Mouse (Mus musculus) intestine, postnatal 0 days (tissue): ENCODE results near the gene Dazap1. TPM values are rescaled to one million over a fixed set of nuclear protein-coding genes. Genes with fewer than 3 reads are reported as not detected.

Source experiments
- ATAC-seq: fragments of 200-750 bp; cut with Nextera tagmentation; 2 replicates; pipeline ENCODE4 v1.8.0; 2017; ENCODE audit warnings: mild to moderate bottlenecking, moderate TSS enrichment, moderate library complexity
- H3K27ac ChIP-seq: fragments of 300-500 bp; sonication (generic); 2 replicates; pipeline ENCODE4 v1.5.1; 2014; ENCODE audit warnings: mild to moderate bottlenecking, low read depth, low read length, moderate library complexity
- H3K27me3 ChIP-seq: fragments of 300-500 bp; sonication (generic); replicated peaks from 2 replicates; pipeline ENCODE4 v1.6.1; 2014; ENCODE audit warnings: low read length, mixed read lengths; ENCODE audit not compliant: control insufficient read depth, insufficient read depth
- H3K36me3 ChIP-seq: fragments of 300-500 bp; sonication (generic); 2 replicates; pipeline ENCODE4 v1.6.1; 2014; ENCODE audit warnings: mild to moderate bottlenecking, moderate library complexity; ENCODE audit not compliant: control insufficient read depth, insufficient read depth
- H3K4me1 ChIP-seq: fragments of 300-500 bp; sonication (generic); replicated peaks from 2 replicates; pipeline ENCODE4 v1.6.1; 2014; ENCODE audit warnings: antibody characterized with exemption, low read length, mixed read lengths; ENCODE audit not compliant: control insufficient read depth, insufficient read depth
- H3K4me2 ChIP-seq: fragments of 300-500 bp; sonication (generic); replicated peaks from 2 replicates; pipeline ENCODE4 v1.6.1; 2014; ENCODE audit warnings: low read depth, mild to moderate bottlenecking, moderate library complexity
- H3K4me3 ChIP-seq: fragments of 300-500 bp; sonication (generic); 2 replicates; pipeline ENCODE4 v1.5.1; 2014; ENCODE audit warnings: low read depth, low read length
- H3K9ac ChIP-seq: fragments of 300-500 bp; sonication (generic); 2 replicates; pipeline ENCODE4 v1.6.1; 2014; ENCODE audit warnings: mild to moderate bottlenecking, low read depth, low read length
- H3K9me3 ChIP-seq: fragments of 300-500 bp; sonication (generic); 2 replicates; pipeline ENCODE4 v1.6.1; 2016; ENCODE audit warnings: mixed run types; ENCODE audit not compliant: control insufficient read depth
- CTCF ChIP-seq: sonication (generic); IDR thresholded peaks from 2 replicates; pipeline ENCODE4 v1.5.1; 2016; ENCODE audit warnings: low read depth, mild to moderate bottlenecking, control low read depth, antibody characterized with exemption, moderate library complexity
- WGBS: fragments of 180-500 bp; shearing (Covaris S2); extraction: QIAGEN DNeasy Blood & Tissue Kit; methylation state at CpG from one replicate; pipeline ENCODE4 v1.1.7; 2014; 5-methylcytosine and 5-hydroxymethylcytosine counted together
- polyA plus RNA-seq: library from polyadenylated mRNA; unstranded; fragments of >200 nt; fragmentation: Nextera tagmentation; extraction: Ambion mirVana; gene quantifications from 2 replicates; pipeline ENCODE4 v1.2.1, GENCODE M21; 2015

Gene Dazap1
- polyA plus RNA-seq, 1 experiment from 2014 or later = 26.6 TPM

GRCm38 (mm10) chr10:80298571-80299281 is 37.4 kb downstream of the Dazap1 start:
- peak; percentile 38; the same call in 1 of the 2 replicates for TF ChIP-seq CTCF
- Histone ChIP-seq H3K4me2 (no peak overlapping the region), H3K27me3 (peaks cover 50% of the 10 kb centered on the region), H3K4me1 (no peaks in the 10 kb centered on the region), H3K4me3 (no peak overlapping the region; the same call in 1 of the 2 replicates), H3K9ac (no peak overlapping the region), H3K9me3 (no peaks in the 10 kb centered on the region), H3K36me3 (peaks cover 14% of the 10 kb centered on the region; the same call in 1 of the 2 replicates), H3K27ac (no peak overlapping the region)
- no peak for ATAC-seq
- 7% methylated on average over 26 of the region's 26 CpGs for WGBS

GRCm38 (mm10) chr10:80299301-80299700 is 38.0 kb downstream of the Dazap1 start:
- Histone ChIP-seq H3K4me3 (no peak overlapping the region; the same call in 1 of the 2 replicates), H3K27ac (no peak overlapping the region), H3K9ac (no peak overlapping the region), H3K9me3 (no peaks in the 10 kb centered on the region), H3K27me3 (peaks cover 56% of the 10 kb centered on the region), H3K4me1 (no peaks in the 10 kb centered on the region), H3K36me3 (peaks cover 8% of the 10 kb centered on the region; the same call in 1 of the 2 replicates), H3K4me2 (no peak overlapping the region)
- no peak for ATAC-seq
- no peak for TF ChIP-seq CTCF
- WGBS = 14% methylated on average over 15 of the region's 15 CpGs

DNA sequence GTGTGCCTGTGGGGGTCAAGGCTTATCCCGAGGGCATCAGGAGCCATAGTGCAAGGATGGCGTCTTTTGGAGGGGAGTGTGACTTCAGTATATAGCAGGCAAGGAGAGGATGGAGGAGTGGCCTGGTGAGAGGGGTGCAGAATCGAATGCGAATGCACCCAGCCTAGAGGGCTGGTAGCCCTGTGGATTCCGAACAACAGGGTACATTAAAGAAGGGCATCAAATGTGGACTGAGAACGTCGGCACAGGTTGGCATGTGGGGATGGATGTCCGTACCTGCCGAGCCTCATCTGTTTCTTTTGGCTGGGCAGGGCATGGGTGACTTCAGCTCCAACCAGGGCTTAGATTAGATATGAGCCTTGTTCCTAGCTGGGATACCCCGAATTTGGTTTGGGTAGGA is 38.5 kb downstream of the Dazap1 start:
- peaks cover 61% of the 10 kb centered on the region for H3K27me3 ChIP-seq
- no peak overlapping the region for H3K4me2 ChIP-seq
- no peak for TF ChIP-seq CTCF
- ATAC-seq = no peak
- H3K9me3 ChIP-seq = no peaks in the 10 kb centered on the region
- no peak overlapping the region for H3K4me3 ChIP-seq
- H3K36me3 ChIP-seq = 0 out of 2 replicates have a peak, but pooled peaks cover 3% of the 10 kb centered on the region
- no peaks in the 10 kb centered on the region for H3K4me1 ChIP-seq
- 58% methylated on average over 10 of the region's 10 CpGs for WGBS
- no peak overlapping the region for H3K9ac ChIP-seq
- no peak overlapping the region for H3K27ac ChIP-seq

- H3K9me3 ChIP-seq = no peaks in the 10 kb centered on the region
- H3K4me3 ChIP-seq = no peak overlapping the region
- no peak for TF ChIP-seq CTCF
- ATAC-seq = no peak
- no peak overlapping the region for H3K4me2 ChIP-seq
- H3K36me3 ChIP-seq = no peaks in the 10 kb centered on the region
- H3K27me3 ChIP-seq = peaks cover 70% of the 10 kb centered on the region
- WGBS = 36% methylated on average over 11 of the region's 11 CpGs
- no peak overlapping the region for H3K27ac ChIP-seq
- H3K9ac ChIP-seq = no peak overlapping the region
- H3K4me1 ChIP-seq = no peaks in the 10 kb centered on the region
These were observed 39.4 kb downstream of the Dazap1 start for GRCm38 (mm10) chr10:80300672-80301181.

GRCm38 (mm10) chr10:80301256-80302081 is 40.2 kb downstream of the Dazap1 start:
- no peak overlapping the region for H3K27ac ChIP-seq
- no peak overlapping the region for H3K4me3 ChIP-seq
- H3K4me1 ChIP-seq = no peaks in the 10 kb centered on the region
- no peak overlapping the region for H3K9ac ChIP-seq
- no peak for ATAC-seq
- no peak overlapping the region for H3K4me2 ChIP-seq
- WGBS = 73% methylated on average over 10 of the region's 10 CpGs
- peaks cover 71% of the 10 kb centered on the region for H3K27me3 ChIP-seq
- no peak for TF ChIP-seq CTCF
- H3K9me3 ChIP-seq = no peaks in the 10 kb centered on the region
- H3K36me3 ChIP-seq = no peaks in the 10 kb centered on the region

- no peak for TF ChIP-seq CTCF
- Histone ChIP-seq H3K4me1 (no peaks in the 10 kb centered on the region), H3K9ac (no peak overlapping the region), H3K27me3 (peaks cover 71% of the 10 kb centered on the region), H3K4me2 (peak overlapping the region; percentile 14), H3K27ac (no peak overlapping the region; the same call in 1 of the 2 replicates), H3K36me3 (no peaks in the 10 kb centered on the region; the same call in 1 of the 2 replicates), H3K9me3 (no peaks in the 10 kb centered on the region), H3K4me3 (no peak overlapping the region)
- 56% methylated on average over 5 of the region's 5 CpGs for WGBS
- no peak for ATAC-seq
These were observed 40.7 kb downstream of the Dazap1 start for GRCm38 (mm10) chr10:80302082-80302355.
